Mouse (Mus musculus) forebrain, embryonic 14.5 days (tissue): ENCODE results near the gene Prdm4. TPM values are rescaled to one million over a fixed set of nuclear protein-coding genes. Genes with fewer than 3 reads are reported as not detected.

ENCODE experiments used
- ATAC-seq: fragments of 200-750 bp; cut with Nextera tagmentation; 2 replicates; pipeline ENCODE4 v1.8.0; 2017; ENCODE audit warnings: mild to moderate bottlenecking, moderate library complexity
- DNase-seq: peaks from one replicate; pipeline ENCODE4 v3.0.0-alpha.2; 2015; ENCODE audit warnings: low spot score
- H3K27ac ChIP-seq: fragments of 300-500 bp; sonication (generic); 2 replicates; pipeline ENCODE4 v1.5.1; 2014; ENCODE audit warnings: low read depth, mild to moderate bottlenecking, control low read depth, low read length, moderate library complexity
- H3K27me3 ChIP-seq: fragments of 300-500 bp; sonication (generic); replicated peaks from 2 replicates; pipeline ENCODE4 v1.6.1; 2014; ENCODE audit warnings: low read length, control low read depth, mixed read lengths; ENCODE audit not compliant: control insufficient read depth, insufficient read depth
- H3K36me3 ChIP-seq: fragments of 300-500 bp; sonication (generic); 2 replicates; pipeline ENCODE4 v1.6.1; 2014; ENCODE audit warnings: low read length, control low read depth; ENCODE audit not compliant: control insufficient read depth, insufficient read depth
- H3K4me1 ChIP-seq: fragments of 300-500 bp; sonication (generic); 2 replicates; pipeline ENCODE4 v1.6.1; 2014; ENCODE audit warnings: antibody characterized with exemption, low read length, control low read depth; ENCODE audit not compliant: control insufficient read depth, insufficient read depth
- H3K4me2 ChIP-seq: fragments of 300-500 bp; sonication (generic); 2 replicates; pipeline ENCODE4 v1.6.1; 2014; ENCODE audit warnings: mild to moderate bottlenecking, control low read depth, low read length
- H3K4me3 ChIP-seq: fragments of 300-500 bp; sonication (generic); 2 replicates; pipeline ENCODE4 v1.5.1; 2014; ENCODE audit warnings: low read depth, low read length, control low read depth
- H3K9ac ChIP-seq: fragments of 300-500 bp; sonication (generic); 2 replicates; pipeline ENCODE4 v1.6.1; 2014; ENCODE audit warnings: mild to moderate bottlenecking, low read length, control low read depth, moderate library complexity
- H3K9me3 ChIP-seq: fragments of 300-500 bp; sonication (generic); replicated peaks from 2 replicates; pipeline ENCODE4 v1.6.1; 2016; ENCODE audit warnings: low read length, control low read depth, mixed read lengths; ENCODE audit not compliant: control insufficient read depth
- WGBS: fragments of 180-500 bp; shearing (Covaris S2); extraction: QIAGEN DNeasy Blood & Tissue Kit; methylation state at CpG from one replicate; pipeline ENCODE4 v1.1.7; 2014; 5-methylcytosine and 5-hydroxymethylcytosine counted together
- polyA plus RNA-seq: library from polyadenylated mRNA; unstranded; fragments of >200 nt; fragmentation: Nextera tagmentation; extraction: Ambion mirVana; gene quantifications from 2 replicates; pipeline ENCODE4 v1.2.1, GENCODE M21; 2014

Gene Prdm4
- 24.9 and 27.9 TPM in 2 replicates for polyA plus RNA-seq

GRCm38 (mm10) chr10:85916498-85917309 is at the start of gene Prdm4:
Prdm4 (minus strand) TSS chr10:85917142.
- Histone ChIP-seq H3K4me3 (peak within 1 kb of the TSS; percentile 96), H3K4me1 (peaks cover 8% of the 10 kb centered on the region), H3K36me3 (peaks cover 28% of the 10 kb centered on the region), H3K9me3 (no peaks in the 10 kb centered on the region), H3K9ac (peak within 1 kb of the TSS; percentile 85), H3K27ac (peak within 1 kb of the TSS; percentile 72), H3K27me3 (no peaks in the 10 kb centered on the region), H3K4me2 (peak within 1 kb of the TSS; percentile 76)
- peak; percentile 99 for DNase-seq
- ATAC-seq: peak; percentile 100
- WGBS: under 1% methylated on average over 64 of the region's 90 CpGs

- Histone ChIP-seq H3K4me3 (no peak overlapping the region), H3K9me3 (no peaks in the 10 kb centered on the region), H3K9ac (no peak overlapping the region), H3K4me1 (no peaks in the 10 kb centered on the region), H3K27me3 (no peaks in the 10 kb centered on the region), H3K4me2 (no peak overlapping the region), H3K36me3 (no peaks in the 10 kb centered on the region), H3K27ac (no peak overlapping the region)
- ATAC-seq (no peak), DNase-seq (no peak)
- WGBS: 64% methylated on average over 2 of the region's 2 CpGs
These were observed 49.5 kb upstream of the Prdm4 start for GRCm38 (mm10) chr10:85966476-85966875.

- H3K36me3 ChIP-seq: no peaks in the 10 kb centered on the region
- WGBS: 91% methylated on average over 7 of the region's 7 CpGs
- no peak overlapping the region for H3K4me3 ChIP-seq
- H3K9ac ChIP-seq: no peak overlapping the region
- no peak overlapping the region for H3K27ac ChIP-seq
- ATAC-seq (no peak), DNase-seq (no peak)
- no peaks in the 10 kb centered on the region for H3K27me3 ChIP-seq
- no peaks in the 10 kb centered on the region for H3K4me1 ChIP-seq
- H3K4me2 ChIP-seq: no peak overlapping the region
- H3K9me3 ChIP-seq: no peaks in the 10 kb centered on the region
These were observed 47.4 kb upstream of the Prdm4 start for GRCm38 (mm10) chr10:85964316-85964715.

- 78% methylated on average over 9 of the region's 9 CpGs for WGBS
- DNase-seq (no peak), ATAC-seq (no peak)
These were observed 46.0 kb upstream of the Prdm4 start for GRCm38 (mm10) chr10:85962897-85963296.

GRCm38 (mm10) chr10:85957464-85957950 is 40.6 kb upstream of the Prdm4 start, which contains the start of gene Rtcb:
Rtcb (minus strand) TSS chr10:85957823.
- Histone ChIP-seq H3K4me1 (peaks cover 3% of the 10 kb centered on the region; the same call in 1 of the 2 replicates), H3K9me3 (no peaks in the 10 kb centered on the region), H3K27ac (peak within 1 kb of the TSS; percentile 65; the same call in 1 of the 2 replicates), H3K4me3 (peak within 1 kb of the TSS; percentile 95), H3K9ac (peak within 1 kb of the TSS; percentile 94), H3K4me2 (peak within 1 kb of the TSS; percentile 84), H3K27me3 (no peaks in the 10 kb centered on the region), H3K36me3 (peaks cover 27% of the 10 kb centered on the region)
- WGBS: under 1% methylated on average over 38 of the region's 38 CpGs
- peak; percentile 96 for ATAC-seq
- DNase-seq: peak; percentile 97

More at GRCm38 (mm10) chr10:85962897-85963296, 46.0 kb upstream of the Prdm4 start:
- H3K36me3 ChIP-seq: no peaks in the 10 kb centered on the region
- no peaks in the 10 kb centered on the region for H3K4me1 ChIP-seq
- no peak overlapping the region for H3K4me2 ChIP-seq
- H3K9me3 ChIP-seq: no peaks in the 10 kb centered on the region
- no peak overlapping the region for H3K9ac ChIP-seq
- no peaks in the 10 kb centered on the region for H3K27me3 ChIP-seq
- H3K27ac ChIP-seq: no peak overlapping the region
- no peak overlapping the region for H3K4me3 ChIP-seq

GRCm38 (mm10) chr10:85956871-85957419 is 40.0 kb upstream of the Prdm4 start:
- Histone ChIP-seq H3K27ac (no peak overlapping the region), H3K4me3 (peak overlapping the region; percentile 95)

GRCm38 (mm10) chr10:85954429-85954828 is 37.5 kb upstream of the Prdm4 start:
- no peaks in the 10 kb centered on the region for H3K27me3 ChIP-seq
- ATAC-seq (no peak), DNase-seq (no peak)
- H3K9ac ChIP-seq: no peak overlapping the region
- no peak overlapping the region for H3K4me2 ChIP-seq
- 85% methylated on average over 2 of the region's 2 CpGs for WGBS
- H3K36me3 ChIP-seq: peaks cover 56% of the 10 kb centered on the region
- H3K4me1 ChIP-seq: peaks cover 3% of the 10 kb centered on the region; the same call in 1 of the 2 replicates
- no peak overlapping the region for H3K27ac ChIP-seq
- no peak overlapping the region for H3K4me3 ChIP-seq
- H3K9me3 ChIP-seq: no peaks in the 10 kb centered on the region

More at GRCm38 (mm10) chr10:85956871-85957419, 40.0 kb upstream of the Prdm4 start:
- Histone ChIP-seq H3K4me2 (peak overlapping the region; percentile 84), H3K9ac (peak overlapping the region; percentile 94), H3K9me3 (no peaks in the 10 kb centered on the region), H3K27me3 (no peaks in the 10 kb centered on the region), H3K4me1 (peaks cover 3% of the 10 kb centered on the region; the same call in 1 of the 2 replicates), H3K36me3 (peaks cover 32% of the 10 kb centered on the region)
- 3% methylated on average over 20 of the region's 20 CpGs for WGBS
- no peak for ATAC-seq
- peak; percentile 5 for DNase-seq

GRCm38 (mm10) chr10:85953401-85953800 is 36.5 kb upstream of the Prdm4 start:
- Histone ChIP-seq H3K4me2 (no peak overlapping the region), H3K4me3 (no peak overlapping the region), H3K36me3 (peaks cover 66% of the 10 kb centered on the region), H3K9ac (no peak overlapping the region), H3K27me3 (no peaks in the 10 kb centered on the region), H3K4me1 (peaks cover 3% of the 10 kb centered on the region; the same call in 1 of the 2 replicates), H3K9me3 (no peaks in the 10 kb centered on the region), H3K27ac (no peak overlapping the region)
- ATAC-seq: no peak
- 87% methylated on average over 3 of the region's 3 CpGs for WGBS
- DNase-seq: no peak
